In the genomic region with DNA sequence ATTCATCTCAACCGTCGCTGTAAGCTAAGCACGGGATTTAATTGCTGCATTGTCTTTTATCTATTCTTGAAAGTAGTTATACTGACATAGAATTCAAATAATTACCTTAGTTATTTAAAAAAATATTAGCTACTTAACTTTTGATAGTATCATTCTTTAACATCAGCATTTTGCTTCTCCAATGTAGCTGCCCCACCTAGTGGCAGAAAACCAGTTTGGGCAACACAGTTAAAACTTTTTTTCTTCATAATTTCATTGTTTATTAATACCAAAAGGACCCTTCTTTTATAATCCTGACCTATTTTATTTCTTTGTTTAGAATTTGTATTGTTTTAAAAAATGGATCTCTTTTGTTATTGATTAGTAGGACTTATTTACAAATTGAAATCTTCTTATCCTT, we compare ENCODE assay signal across 10 mouse cellular contexts. TPM values are rescaled to one million over a fixed set of nuclear protein-coding genes. Genes with fewer than 3 reads are reported as not detected.
DNase-seq lines count a peak whose midpoint lies in the region; ATAC-seq and TF ChIP-seq lines count a peak whose summit lies in the region.
"Had no signal": no experiment of that assay in that cellular context is flagged by ENCODE, and none has a peak within 500 bp of the region (broad histone marks: within the 10 kb centered on the region; RNA-seq: fewer than 3 reads in every experiment).

No protein-coding gene starts in this region.

- DNase-seq in heart, postnatal 0 days (ENCODE audit: low spot score), result peak; percentile 20
- DNase-seq in heart, adult 11 months, result no peak
- no peak for DNase-seq in lung, adult 2 months
- no peak for DNase-seq in lung, postnatal 25 days (ENCODE audit: low spot score)
- no peak for DNase-seq in Patski (ENCODE audit: low read depth, low spot score)
- DNase-seq in splenic B cell, adult 2 months (ENCODE audit: low read depth, low spot score), result peak; percentile 41
- no peak for DNase-seq in gastrocnemius, adult 8-10 months (ENCODE audit: low spot score in 2 of 2)
- DNase-seq in spleen, postnatal 14 days (ENCODE audit: low spot score in 2 of 2), result no peak
- DNase-seq: cerebellum, adult 9-10 months; liver, embryonic 13.5 days had no signal

- H3K4me2 ChIP-seq in heart, postnatal 0 days (ENCODE audit: low read depth, low read length), result no peak overlapping the region
- H3K4me2 ChIP-seq: liver, embryonic 13.5 days had no signal

- in situ Hi-C loops in Patski (cut with MboI; ENCODE audit: low pct_unique_long_range_greater_than_20kb), result loop anchor here (25.0 kb wide), 1 partner anchor 611 kb away; no protein-coding TSS in a partner anchor

- H3K36me3 ChIP-seq in heart, postnatal 0 days (replicated peaks; ENCODE audit: control insufficient read depth, insufficient read depth, low read length), result peaks cover 14% of the 10 kb centered on the region
- H3K36me3 ChIP-seq in splenic B cell, adult 2 months (ENCODE audit: control insufficient read depth, insufficient read depth, low read length, poor library complexity, severe bottlenecking), result peaks cover 7% of the 10 kb centered on the region

- no peak for ATAC-seq in heart, postnatal 0 days (ENCODE audit: insufficient read depth, low read depth)
- no peak for ATAC-seq in Patski

- POLR2A ChIA-PET in Patski (lab: Charles Lee), result no interaction called here

- H3K4me3 ChIP-seq in heart, postnatal 0 days (ENCODE audit: low read depth, low read length), result no peak overlapping the region
- H3K4me3 ChIP-seq in lung, adult 2 months (replicated peaks; ENCODE audit: extremely low read depth, low read depth, low read length), result no peak overlapping the region
- H3K4me3 ChIP-seq: liver, embryonic 13.5 days had no signal

- CTCF ChIA-PET in Patski (lab: Charles Lee), result interaction anchor here (0.9 to 3.6 kb wide), 7 partner anchors 9 to 292 kb away, joined by 3 to 13 read pairs (median 6); no protein-coding TSS in a partner anchor

- H3K9ac ChIP-seq in heart, postnatal 0 days (replicated peaks; ENCODE audit: low read depth, low read length), result no peak overlapping the region
- H3K9ac ChIP-seq: liver, embryonic 13.5 days had no signal

- WGBS in heart, postnatal 0 days, result 82% methylated on average over 3 of the region's 3 CpGs
- 81% methylated on average over 3 of the region's 3 CpGs for WGBS in lung, adult 2 months

- no peak for TF ChIP-seq EP300 in heart, postnatal 0 days (IDR thresholded peaks at IDR 0.05; ENCODE audit: low read depth)

- H3K9me3 ChIP-seq in heart, postnatal 0 days (replicated peaks; ENCODE audit: control insufficient read depth, low read length), result no peaks in the 10 kb centered on the region
- H3K9me3 ChIP-seq: liver, embryonic 13.5 days had no signal

- TF ChIP-seq CTCF in heart, postnatal 0 days (IDR thresholded peaks at IDR 0.05; ENCODE audit: low read depth), result peak; percentile 53
- peak; percentile 14; the same call in 1 of the 2 replicates for TF ChIP-seq CTCF in lung, adult 2 months (IDR thresholded peaks at IDR 0.05; ENCODE audit: insufficient read depth, low read length)
- peak; percentile 50 for TF ChIP-seq CTCF in Patski (IDR thresholded peaks at IDR 0.05)

- H3K27me3 ChIP-seq in heart, postnatal 0 days (ENCODE audit: control insufficient read depth, insufficient read depth, low read length), result no peaks in the 10 kb centered on the region
- H3K27me3 ChIP-seq in Patski, result no peaks in the 10 kb centered on the region
- H3K27me3 ChIP-seq in splenic B cell, adult 2 months (ENCODE audit: control insufficient read depth, insufficient read depth, low read length, poor library complexity, severe bottlenecking), result no peaks in the 10 kb centered on the region
- H3K27me3 ChIP-seq: liver, embryonic 13.5 days had no signal

- peaks cover 5% of the 10 kb centered on the region; the same call in 1 of the 2 replicates for H3K4me1 ChIP-seq in heart, postnatal 0 days (ENCODE audit: control insufficient read depth, insufficient read depth)
- peaks cover 7% of the 10 kb centered on the region for H3K4me1 ChIP-seq in lung, adult 2 months (ENCODE audit: control insufficient read depth, insufficient read depth, low read length)
- H3K4me1 ChIP-seq: liver, embryonic 13.5 days had no signal

- H3K27ac ChIP-seq in heart, postnatal 0 days (ENCODE audit: low read depth), result no peak overlapping the region
- H3K27ac ChIP-seq: liver, embryonic 13.5 days had no signal

- no peak for TF ChIP-seq POLR2A in lung, adult 2 months (IDR thresholded peaks at IDR 0.05; ENCODE audit: borderline replicate concordance, extremely low read depth, low read depth, low read length)

RNA-seq across cellular contexts. Expression of a gene that starts 17.3 kb away (rescaled TPM):
- total RNA-seq in heart, postnatal 0 days (2014; rRNA removed; ENCODE audit: low replicate concordance), result 35.2 and 50.2 TPM in 2 replicates
- polyA plus RNA-seq in heart, postnatal 0 days (2015; fragmentation: Nextera tagmentation; extraction: Ambion mirVana), result 6.9 and 7.0 TPM in 2 replicates
- 17.0 and 26.4 TPM in 2 replicates for polyA plus RNA-seq in lung, adult 2 months (2012; rRNA removed)
- 49.4 TPM for polyA plus RNA-seq in Patski (2021)
- total RNA-seq in gastrocnemius, adult 8-10 months (2022), result 100 to 1,000 TPM; 137 to 183 (median 144) TPM

RNA-seq across cellular contexts. Expression of a gene that starts 49.9 kb away (rescaled TPM):
- 5.4 TPM in 1 of 2 replicates, not detected in the other for total RNA-seq in heart, postnatal 0 days (2014; rRNA removed; ENCODE audit: low replicate concordance)
- polyA plus RNA-seq in heart, postnatal 0 days (2015; fragmentation: Nextera tagmentation; extraction: Ambion mirVana), result 0.04 TPM in 1 of 2 replicates, not detected in the other
- polyA plus RNA-seq in lung, adult 2 months (2012; rRNA removed), result 1.4 and 2.4 TPM in 2 replicates
- not detected for polyA plus RNA-seq in Patski (2021)
- total RNA-seq in gastrocnemius, adult 8-10 months (2022), result not detected
- polyA plus RNA-seq: liver, embryonic 13.5 days had no signal

Comparison
In these comparisons a context has a peak if more than half of its experiments do, and no peak if none do; other contexts are left out.
1. DNase-seq: peak in heart, postnatal 0 days (single experiment) and splenic B cell, adult 2 months (single experiment); none in heart, adult 11 months (single experiment), lung, adult 2 months (single experiment), lung, postnatal 25 days (single experiment), Patski (single experiment), gastrocnemius, adult 8-10 months (0 of 2) and spleen, postnatal 14 days (0 of 2).
2. Peak in every context shown above with its lines, with median percentiles within 50 percentile points of each other: CTCF ChIP-seq.